In genomic region chr12:80724853-80725559, GRCm38 (mm10) we compare ENCODE assay signal across 9 mouse cellular contexts. TPM values are rescaled to one million over a fixed set of nuclear protein-coding genes. Genes with fewer than 3 reads are reported as not detected.
DNase-seq lines count a peak whose midpoint lies in the region; ATAC-seq and TF ChIP-seq lines count a peak whose summit lies in the region.
"Had no signal": no experiment of that assay in that cellular context is flagged by ENCODE, and none has a peak within 500 bp of the region (broad histone marks: within the 10 kb centered on the region; RNA-seq: fewer than 3 reads in every experiment).

No protein-coding gene starts in this region.

- intact Hi-C loops in heart, postnatal 14 days (cut with DNase I): loop anchor here (5.0 kb wide), 3 partner anchors 43 to 568 kb away; no protein-coding TSS in a partner anchor

- no peaks in the 10 kb centered on the region for H3K27me3 ChIP-seq in embryonic facial prominence, embryonic 11.5 days (ENCODE audit: control insufficient read depth, insufficient read depth, low read length)
- no peaks in the 10 kb centered on the region for H3K27me3 ChIP-seq in lung, postnatal 0 days (replicated peaks; ENCODE audit: insufficient read depth, low read length)

- 35% methylated on average over 10 of the region's 10 CpGs for WGBS in embryonic facial prominence, embryonic 11.5 days
- WGBS in lung, postnatal 0 days: 23% methylated on average over 10 of the region's 10 CpGs

- H3K4me2 ChIP-seq in embryonic facial prominence, embryonic 11.5 days (ENCODE audit: low read depth, low read length): no peak overlapping the region
- no peak overlapping the region for H3K4me2 ChIP-seq in lung, postnatal 0 days (replicated peaks; ENCODE audit: low read depth, low read length)
- H3K4me2 ChIP-seq: limb, embryonic 12.5 days had no signal

- no peaks in the 10 kb centered on the region for H3K4me1 ChIP-seq in embryonic facial prominence, embryonic 11.5 days (ENCODE audit: control insufficient read depth, insufficient read depth, low read length)
- no peaks in the 10 kb centered on the region for H3K4me1 ChIP-seq in lung, postnatal 0 days (ENCODE audit: insufficient read depth, low read depth, low read length)
- H3K4me1 ChIP-seq: limb, embryonic 12.5 days had no signal

- H3K9ac ChIP-seq in embryonic facial prominence, embryonic 11.5 days (replicated peaks; ENCODE audit: low read length): no peak overlapping the region
- H3K9ac ChIP-seq in lung, postnatal 0 days (replicated peaks; ENCODE audit: low read depth): no peak overlapping the region
- H3K9ac ChIP-seq: limb, embryonic 12.5 days had no signal

- TF ChIP-seq EP300 in lung, postnatal 0 days (IDR thresholded peaks at IDR 0.05): no peak

- H3K36me3 ChIP-seq in embryonic facial prominence, embryonic 11.5 days (replicated peaks; ENCODE audit: control insufficient read depth, insufficient read depth, low read depth, low read length): no peaks in the 10 kb centered on the region
- no peaks in the 10 kb centered on the region for H3K36me3 ChIP-seq in lung, postnatal 0 days (ENCODE audit: insufficient read depth, low read length)
- H3K36me3 ChIP-seq: limb, embryonic 12.5 days had no signal

- H3K4me3 ChIP-seq in embryonic facial prominence, embryonic 11.5 days (ENCODE audit: low read depth, low read length): no peak overlapping the region
- H3K4me3 ChIP-seq in lung, postnatal 0 days (ENCODE audit: low read depth, low read length): no peak overlapping the region
- H3K4me3 ChIP-seq: limb, embryonic 12.5 days had no signal

- no peaks in the 10 kb centered on the region for H3K9me3 ChIP-seq in embryonic facial prominence, embryonic 11.5 days (replicated peaks; ENCODE audit: control insufficient read depth, low read length)
- H3K9me3 ChIP-seq in lung, postnatal 0 days (ENCODE audit: low read length): no peaks in the 10 kb centered on the region
- H3K9me3 ChIP-seq: limb, embryonic 12.5 days had no signal

- no peak for ATAC-seq in embryonic facial prominence, embryonic 11.5 days (replicated peaks; ENCODE audit: insufficient number of reproducible peaks, low FRiP score, low TSS enrichment, low read depth)
- peak; percentile 43; the same call in 1 of the 2 replicates for ATAC-seq in lung, postnatal 0 days

- peak; percentile 91 for TF ChIP-seq CTCF in lung, postnatal 0 days (IDR thresholded peaks at IDR 0.05)

- DNase-seq in ES-CJ7 (ENCODE audit: low read depth, low spot score): peak; percentile 56
- peak; percentile 82 to 89 for DNase-seq in adrenal gland, postnatal 36 days
- DNase-seq in embryonic facial prominence, embryonic 11.5 days (ENCODE audit: low spot score): peak; percentile 81
- peak; percentile 85 to 90 for DNase-seq in heart, postnatal 14 days
- DNase-seq in layer of hippocampus, adult 9-10 months (ENCODE audit: low spot score): peak; percentile 79
- peak; percentile 85 for DNase-seq in lung, postnatal 0 days (ENCODE audit: low spot score)
- DNase-seq in right cerebral cortex, postnatal 4 days: peak; percentile 96
- DNase-seq in urinary bladder, postnatal 25 days (ENCODE audit: low spot score): peak; percentile 83

- no peak overlapping the region for H3K27ac ChIP-seq in embryonic facial prominence, embryonic 11.5 days (replicated peaks; ENCODE audit: low read depth, low read length)
- no peak overlapping the region for H3K27ac ChIP-seq in lung, postnatal 0 days (ENCODE audit: low read length)
- H3K27ac ChIP-seq: limb, embryonic 12.5 days had no signal

RNA-seq across cellular contexts. Expression of gene Plekhd1, which starts 32.6 kb away (rescaled TPM):
- total RNA-seq in adrenal gland, postnatal 36 days (2021): not detected
- polyA plus RNA-seq in embryonic facial prominence, embryonic 11.5 days (2014; fragmentation: Nextera tagmentation; extraction: Ambion mirVana): 0.67 and 1.8 TPM in 2 replicates
- total RNA-seq in heart, postnatal 14 days (2021): under 1 TPM; 0.24 to 0.48 TPM
- polyA plus RNA-seq in lung, postnatal 0 days (2015; fragmentation: Nextera tagmentation; extraction: Ambion mirVana): 10.4 and 11.6 TPM in 2 replicates

RNA-seq across cellular contexts. Expression of gene Ccdc177, which starts 35.5 kb away (rescaled TPM):
- total RNA-seq in adrenal gland, postnatal 36 days (2021): not detected
- 1.3 and 1.4 TPM in 2 replicates for polyA plus RNA-seq in embryonic facial prominence, embryonic 11.5 days (2014; fragmentation: Nextera tagmentation; extraction: Ambion mirVana)
- total RNA-seq in heart, postnatal 14 days (2021): under 1 TPM in 1 of 2 experiments, not detected in 1; 0.07 TPM
- 0.02 TPM in 1 of 2 replicates, not detected in the other for polyA plus RNA-seq in lung, postnatal 0 days (2015; fragmentation: Nextera tagmentation; extraction: Ambion mirVana)
